Mouse (Mus musculus): ENCODE measurements around the gene Tuba1a.

DNA sequence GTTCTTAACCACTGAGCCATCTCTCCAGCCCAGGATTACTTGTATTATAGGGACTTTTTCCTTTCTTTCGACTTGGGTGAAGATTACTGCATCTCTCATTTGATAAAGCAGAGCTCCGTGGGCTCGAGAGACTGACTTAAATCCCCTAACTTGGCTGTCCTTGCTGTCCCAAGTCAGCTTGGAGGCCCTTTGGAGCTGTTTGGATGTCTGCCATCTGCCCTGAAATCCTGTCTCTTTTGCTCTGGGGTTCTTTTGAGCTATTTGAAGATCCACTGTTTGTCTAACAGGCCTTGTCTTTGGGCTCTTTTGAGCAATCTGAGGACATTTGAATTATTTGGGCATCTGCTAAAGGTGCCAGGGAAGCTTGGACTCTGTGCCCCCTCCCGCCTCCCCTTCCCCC lies 11.4 kb downstream of the Tuba1a start:
- no peak for TF ChIP-seq TCF12 (IDR thresholded peaks at IDR 0.05; ENCODE audit: low read depth, low read length)
- no peak for TF ChIP-seq ETS1 (conservative IDR thresholded peaks at IDR 0.05; ENCODE audit: low read depth, low read length)
- TF ChIP-seq E2F4 (IDR thresholded peaks at IDR 0.05; ENCODE audit: insufficient replicate concordance, low read depth, low read length) = no peak
- TF ChIP-seq POLR2A (IDR thresholded peaks at IDR 0.05; ENCODE audit: low read depth, low read length) = no peak
- TF ChIP-seq ZC3H11A (IDR thresholded peaks at IDR 0.05; ENCODE audit: low read depth, low read length) = no peak
- no peak for TF ChIP-seq MYC (IDR thresholded peaks at IDR 0.05; ENCODE audit: low read depth, low read length)
- no peak for TF ChIP-seq CTCF (conservative IDR thresholded peaks at IDR 0.05 in 1 of 2, IDR thresholded peaks at IDR 0.05 in 1 of 2; ENCODE audit: low read depth in 2 of 2, low read length in 2 of 2)
- TF ChIP-seq JUND (conservative IDR thresholded peaks at IDR 0.05; ENCODE audit: low read depth, low read length) = no peak

Measured in CH12.LX (cell line).